Mouse (Mus musculus) stomach, postnatal 0 days (tissue): ENCODE measurements at regions not wholly inside any gene's neighbourhood (a gene's known extent, or its start where the extent isn't known, plus 50 kb on each side); places are given as distances from the start of the nearest gene placed in this dataset.
A peak's percentile ranks its signal among the peaks of the same experiment; 100 is the strongest.

Experiments used
- ATAC-seq: fragments of 200-750 bp; cut with Nextera tagmentation; 2 replicates; pipeline ENCODE4 v1.8.0; 2017; ENCODE audit not compliant: low FRiP score, low TSS enrichment
- DNase-seq: peaks from one replicate; pipeline ENCODE4 v3.0.0-alpha.2; 2016; ENCODE audit warnings: low spot score
- H3K27ac ChIP-seq: fragments of 300-500 bp; sonication (generic); replicated peaks from 2 replicates; pipeline ENCODE4 v1.5.1; 2014; ENCODE audit warnings: mild to moderate bottlenecking, control low read depth
- H3K27me3 ChIP-seq: fragments of 300-500 bp; sonication (generic); 2 replicates; pipeline ENCODE4 v1.6.1; 2014; ENCODE audit warnings: low read length; ENCODE audit not compliant: control insufficient read depth, insufficient read depth
- H3K36me3 ChIP-seq: fragments of 300-500 bp; sonication (generic); 2 replicates; pipeline ENCODE4 v1.6.1; 2014; ENCODE audit warnings: low read length, mixed read lengths; ENCODE audit not compliant: control insufficient read depth, insufficient read depth
- H3K4me1 ChIP-seq: fragments of 300-500 bp; sonication (generic); replicated peaks from 2 replicates; pipeline ENCODE4 v1.6.1; 2014; ENCODE audit warnings: antibody characterized with exemption; ENCODE audit not compliant: control insufficient read depth, insufficient read depth
- H3K4me2 ChIP-seq: fragments of 300-500 bp; sonication (generic); replicated peaks from 2 replicates; pipeline ENCODE4 v1.6.1; 2014; ENCODE audit warnings: low read depth, mild to moderate bottlenecking, control low read depth, moderate library complexity
- H3K4me3 ChIP-seq: fragments of 300-500 bp; sonication (generic); 2 replicates; pipeline ENCODE4 v1.5.1; 2014; ENCODE audit warnings: low read depth, low read length, control low read depth
- H3K9ac ChIP-seq: fragments of 300-500 bp; sonication (generic); 2 replicates; pipeline ENCODE4 v1.6.1; 2014; ENCODE audit warnings: mild to moderate bottlenecking, low read length, control low read depth, mixed read lengths
- H3K9me3 ChIP-seq: fragments of 300-500 bp; sonication (generic); 2 replicates; pipeline ENCODE4 v1.6.1; 2016; ENCODE audit warnings: low read length; ENCODE audit not compliant: control insufficient read depth
- CTCF ChIP-seq: IDR thresholded peaks from 2 replicates; pipeline ENCODE4 v1.5.1; 2016; ENCODE audit warnings: antibody characterized with exemption, low read depth, mild to moderate bottlenecking, moderate library complexity
- EP300 ChIP-seq: optimal IDR thresholded peaks from 2 replicates; pipeline ENCODE3; 2016; ENCODE audit warnings: antibody characterized with exemption
- WGBS: fragments of 180-500 bp; shearing (Covaris S2); extraction: QIAGEN DNeasy Blood & Tissue Kit; methylation state at CpG from one replicate; pipeline ENCODE4 v1.1.7; 2014; 5-methylcytosine and 5-hydroxymethylcytosine counted together

DNA sequence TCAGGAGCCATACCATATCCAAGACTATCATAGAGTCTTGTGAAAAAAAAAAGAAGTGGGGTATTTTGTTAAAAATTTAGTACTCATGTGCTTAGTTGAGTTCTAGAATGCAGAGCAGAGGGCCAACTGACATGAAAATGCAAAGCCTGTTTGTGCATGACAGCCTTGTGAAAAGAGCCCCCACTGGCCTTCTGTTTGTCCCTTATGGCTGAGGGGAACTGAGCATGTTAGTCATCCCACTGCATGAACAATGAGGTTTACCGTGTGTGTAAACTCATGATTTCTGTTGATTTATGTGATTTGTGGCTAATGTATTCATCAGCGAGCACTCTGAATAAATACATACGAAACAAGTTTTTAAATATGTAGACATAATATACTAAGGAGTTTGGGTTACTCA, 266.1 kb upstream of the Nox3 start:
- H3K27ac ChIP-seq: no peak overlapping the region
- H3K4me1 ChIP-seq: no peaks in the 10 kb centered on the region
- no peak overlapping the region for H3K9ac ChIP-seq
- no peaks in the 10 kb centered on the region for H3K27me3 ChIP-seq
- TF ChIP-seq CTCF (no peak), EP300 (no peak)
- DNase-seq: no peak
- no peak overlapping the region for H3K4me2 ChIP-seq
- no peaks in the 10 kb centered on the region for H3K36me3 ChIP-seq
- H3K9me3 ChIP-seq: no peaks in the 10 kb centered on the region
- no peak for ATAC-seq
- WGBS: 56% methylated on average over 3 of the region's 3 CpGs
- H3K4me3 ChIP-seq: no peak overlapping the region

- no peaks in the 10 kb centered on the region for H3K9me3 ChIP-seq
- no peak overlapping the region for H3K4me3 ChIP-seq
- 73% methylated on average over 3 of the region's 3 CpGs for WGBS
- TF ChIP-seq CTCF: no peak
- TF ChIP-seq EP300: no peak
- H3K9ac ChIP-seq: no peak overlapping the region
- no peak overlapping the region for H3K4me2 ChIP-seq
- no peak for DNase-seq
- H3K27ac ChIP-seq: no peak overlapping the region
- H3K4me1 ChIP-seq: no peaks in the 10 kb centered on the region
- H3K36me3 ChIP-seq: no peaks in the 10 kb centered on the region
- no peaks in the 10 kb centered on the region for H3K27me3 ChIP-seq
- ATAC-seq: no peak
These were observed 250.5 kb upstream of the Nox3 start for GRCm38 (mm10) chr17:3946540-3946939.

- Histone ChIP-seq H3K4me3 (no peak overlapping the region), H3K36me3 (no peaks in the 10 kb centered on the region), H3K27ac (no peak overlapping the region), H3K9ac (no peak overlapping the region), H3K4me1 (no peaks in the 10 kb centered on the region), H3K4me2 (no peak overlapping the region), H3K27me3 (no peaks in the 10 kb centered on the region), H3K9me3 (no peaks in the 10 kb centered on the region)
- ATAC-seq (no peak), DNase-seq (no peak)
- TF ChIP-seq EP300: no peak
- TF ChIP-seq CTCF: no peak
- WGBS: 70% methylated on average over 4 of the region's 4 CpGs
These were observed 240.3 kb upstream of the Nox3 start for GRCm38 (mm10) chr17:3936361-3936760.

DNA sequence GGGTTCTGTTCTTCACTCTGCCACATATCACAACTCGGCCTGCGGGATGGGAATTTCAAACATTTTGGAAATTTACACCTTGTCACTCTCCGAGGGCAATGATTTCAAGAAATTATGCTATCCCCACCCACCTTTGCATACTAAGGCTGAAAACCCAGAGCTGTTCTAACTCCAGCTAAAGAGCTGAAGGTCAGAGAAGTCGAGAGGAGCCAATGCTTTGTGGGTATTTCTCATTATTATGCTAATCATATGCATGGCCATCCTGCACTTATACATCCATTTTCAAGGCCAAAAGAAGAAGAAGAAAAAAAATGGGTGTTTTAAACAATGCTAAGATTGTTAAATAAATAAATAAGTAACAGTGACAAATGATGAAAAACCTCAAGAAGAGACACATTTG, 237.1 kb upstream of the Nox3 start:
- WGBS: 71% methylated on average over 4 of the region's 4 CpGs
- Histone ChIP-seq H3K9ac (no peak overlapping the region), H3K4me3 (no peak overlapping the region), H3K27me3 (no peaks in the 10 kb centered on the region), H3K4me1 (no peaks in the 10 kb centered on the region), H3K27ac (no peak overlapping the region), H3K36me3 (no peaks in the 10 kb centered on the region), H3K4me2 (no peak overlapping the region), H3K9me3 (no peaks in the 10 kb centered on the region)
- DNase-seq (no peak), ATAC-seq (no peak)
- no peak for TF ChIP-seq CTCF
- TF ChIP-seq EP300: no peak

GRCm38 (mm10) chr17:3932071-3932470, 236.0 kb upstream of the Nox3 start:
- no peak overlapping the region for H3K4me2 ChIP-seq
- H3K27ac ChIP-seq: no peak overlapping the region
- no peak for ATAC-seq
- no peak overlapping the region for H3K4me3 ChIP-seq
- 78% methylated on average over 5 of the region's 5 CpGs for WGBS
- no peaks in the 10 kb centered on the region for H3K36me3 ChIP-seq
- DNase-seq: no peak
- TF ChIP-seq CTCF (peak; percentile 37; the same call in 1 of the 2 replicates), EP300 (no peak)
- no peaks in the 10 kb centered on the region for H3K4me1 ChIP-seq
- no peaks in the 10 kb centered on the region for H3K9me3 ChIP-seq
- no peaks in the 10 kb centered on the region for H3K27me3 ChIP-seq
- no peak overlapping the region for H3K9ac ChIP-seq

DNA sequence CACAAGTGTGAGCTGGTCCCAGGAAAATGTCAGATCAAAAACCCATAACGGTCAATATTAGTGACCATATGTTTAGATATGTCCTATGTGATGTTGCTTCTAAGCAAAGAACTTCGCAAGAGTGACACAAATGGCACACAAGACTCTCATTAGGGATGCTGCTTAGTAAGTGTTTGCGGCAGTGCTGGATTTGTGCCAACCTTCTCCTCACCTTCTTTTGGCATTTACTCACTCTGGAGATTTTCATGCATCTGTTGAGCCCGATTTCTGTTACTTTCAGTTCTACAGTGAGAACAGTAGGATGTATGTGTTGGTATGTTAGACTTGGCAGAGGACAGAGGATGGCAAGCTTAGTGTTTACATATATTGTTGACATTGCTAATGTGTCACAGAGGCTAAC, 231.0 kb upstream of the Nox3 start:
- Histone ChIP-seq H3K36me3 (no peaks in the 10 kb centered on the region), H3K4me3 (no peak overlapping the region), H3K27me3 (no peaks in the 10 kb centered on the region), H3K27ac (no peak overlapping the region), H3K4me2 (no peak overlapping the region), H3K4me1 (no peaks in the 10 kb centered on the region), H3K9me3 (no peaks in the 10 kb centered on the region), H3K9ac (no peak overlapping the region)
- ATAC-seq (no peak), DNase-seq (no peak)
- TF ChIP-seq CTCF: no peak
- WGBS: 65% methylated on average over 4 of the region's 4 CpGs

DNA sequence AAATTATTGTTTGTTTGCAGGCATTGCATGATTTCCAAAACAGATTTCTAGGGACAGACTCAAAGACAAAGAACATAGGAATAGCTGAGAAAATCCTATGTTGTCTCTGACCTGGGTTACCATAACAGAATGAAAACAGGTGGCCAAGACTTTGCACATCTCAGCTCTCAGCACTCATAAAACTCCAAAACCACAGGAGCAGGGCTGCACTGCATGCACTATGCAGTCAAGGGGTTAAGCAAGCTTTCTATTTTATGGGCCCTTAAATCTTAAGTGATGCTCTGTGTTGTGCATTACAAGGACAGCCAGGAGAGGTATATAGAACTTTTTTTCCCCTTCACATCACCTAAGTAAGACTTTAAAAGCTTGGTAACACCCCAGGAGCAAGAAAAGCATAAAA, 224.2 kb upstream of the Nox3 start:
- DNase-seq (no peak), ATAC-seq (no peak)
- Histone ChIP-seq H3K9ac (no peak overlapping the region), H3K4me3 (no peak overlapping the region), H3K27ac (no peak overlapping the region), H3K4me2 (no peak overlapping the region), H3K36me3 (no peaks in the 10 kb centered on the region), H3K4me1 (no peaks in the 10 kb centered on the region), H3K9me3 (no peaks in the 10 kb centered on the region), H3K27me3 (no peaks in the 10 kb centered on the region)
- TF ChIP-seq CTCF (no peak), EP300 (no peak)
